Mouse (Mus musculus): ENCODE measurements at regions not wholly inside any gene's neighbourhood (a gene's known extent, or its start where the extent isn't known, plus 50 kb on each side); places are given as distances from the start of the nearest gene placed in this dataset.
"Not testable (repeated sequence)": the region's sequence is repeated elsewhere in the genome, so short reads cannot be mapped to it uniquely, and the experiment has no call there.

DNA sequence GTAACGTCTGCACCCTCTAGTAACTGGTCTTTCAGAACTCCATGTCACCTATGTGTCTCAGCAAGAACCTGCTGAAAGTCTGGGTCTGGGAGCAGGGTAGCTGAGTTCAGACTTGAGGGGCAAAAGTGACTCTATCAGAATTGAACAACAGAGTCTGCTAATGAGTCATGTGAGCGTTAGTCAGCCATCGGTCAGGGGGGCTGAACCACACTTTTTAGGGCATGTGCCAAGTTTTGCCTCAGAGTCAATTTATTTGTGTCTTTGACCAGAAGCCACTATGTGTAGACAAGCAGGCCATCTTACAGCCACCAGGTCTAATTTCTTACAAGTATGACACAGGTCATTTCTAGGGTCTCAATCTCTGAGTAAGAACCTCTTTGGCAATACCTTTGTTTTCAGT, 115.9 kb upstream of the Gm11146 start:
- TF ChIP-seq CTCF (IDR thresholded peaks at IDR 0.05; ENCODE audit: control insufficient read depth, insufficient read depth, insufficient replicate concordance, low read depth, low read length); POLR2A (IDR thresholded peaks at IDR 0.05; ENCODE audit: control insufficient read depth, low read depth, low read length): not testable (repeated sequence)
